Mouse (Mus musculus) cerebellum, adult 11-12 months (tissue): ENCODE measurements around the gene Bach1.

Source experiments
- DNase-seq: peaks from one replicate; pipeline ENCODE4 v3.0.0; 2022

Bach1 gene

GRCm38 (mm10) chr16:87715221-87715620 is 16.5 kb downstream of the Bach1 start:
- DNase-seq = no peak

GRCm38 (mm10) chr16:87716269-87716668 is 17.5 kb downstream of the Bach1 start:
- no peak for DNase-seq

- DNase-seq = no peak
Measured at GRCm38 (mm10) chr16:87717046-87717660, 18.4 kb downstream of the Bach1 start.

DNA sequence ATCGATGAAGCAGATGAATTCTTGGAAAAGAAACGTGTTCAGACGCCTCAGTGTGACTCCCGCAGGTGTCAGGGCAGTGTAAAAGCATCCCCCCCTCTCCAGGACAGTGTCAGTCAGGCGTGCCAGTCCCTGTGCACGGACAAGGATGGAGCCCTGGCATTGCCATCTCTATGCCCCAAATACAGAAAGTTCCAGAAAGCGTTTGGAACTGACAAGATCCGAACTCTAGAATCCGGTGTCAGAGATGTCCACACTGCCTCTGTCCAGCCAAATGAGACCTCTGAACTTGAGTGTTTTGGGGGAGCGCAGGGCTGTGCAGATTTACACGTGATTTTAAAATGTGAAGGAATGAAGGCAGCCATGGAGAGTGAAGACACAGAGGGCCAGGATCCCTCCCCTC is 20.3 kb downstream of the Bach1 start:
- no peak for DNase-seq

GRCm38 (mm10) chr16:87719688-87720283 is 21.0 kb downstream of the Bach1 start:
- no peak for DNase-seq

DNA sequence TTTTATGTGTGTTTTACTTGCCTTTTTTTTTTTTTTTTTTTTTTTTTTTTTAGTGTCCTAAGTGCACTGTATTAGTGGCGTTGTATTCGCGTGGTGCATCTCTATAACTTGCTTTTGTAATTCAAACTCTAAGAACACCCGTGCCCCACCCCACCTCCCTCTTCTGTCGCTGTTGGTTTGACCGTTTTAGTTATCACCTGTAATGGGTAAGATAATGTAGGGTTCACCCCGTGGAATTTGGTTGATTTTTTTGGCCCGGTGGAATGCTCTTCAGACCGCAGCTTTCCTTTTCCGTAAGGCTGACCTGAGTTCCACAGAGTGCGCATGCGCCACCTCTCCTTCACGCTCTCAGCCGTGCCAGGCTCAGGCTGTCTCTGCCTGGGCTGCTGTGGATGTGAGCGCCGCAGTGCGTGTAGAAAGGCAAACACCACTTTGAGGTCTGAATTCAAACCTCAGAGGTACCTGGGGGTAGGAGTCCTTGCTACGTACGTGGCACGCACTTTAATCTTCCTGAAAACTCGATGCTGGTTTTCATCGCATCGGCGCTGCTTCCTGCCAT is 22.2 kb downstream of the Bach1 start:
- DNase-seq = no peak

DNA sequence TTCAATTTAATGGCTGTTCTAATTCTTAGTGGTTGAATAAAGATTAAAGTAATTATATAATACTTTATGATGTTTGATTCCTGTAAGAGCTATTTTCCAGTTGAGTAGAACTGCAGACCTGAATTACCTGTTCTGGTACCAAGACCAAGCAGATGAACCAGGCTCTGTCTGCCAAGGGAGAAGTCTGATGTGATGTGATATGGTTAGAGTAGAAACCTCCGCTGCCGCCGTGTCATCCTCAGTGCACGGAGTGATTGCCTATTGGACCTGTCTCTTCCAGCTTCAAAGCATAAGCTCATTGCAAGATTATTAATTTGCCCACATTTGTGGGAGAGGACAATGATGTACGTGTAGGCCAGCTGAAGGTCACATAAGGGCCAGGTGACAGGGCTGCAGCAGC is 24.1 kb downstream of the Bach1 start:
- DNase-seq = no peak

- DNase-seq = no peak
Measured at GRCm38 (mm10) chr16:87723479-87723878, 24.7 kb downstream of the Bach1 start.

DNA sequence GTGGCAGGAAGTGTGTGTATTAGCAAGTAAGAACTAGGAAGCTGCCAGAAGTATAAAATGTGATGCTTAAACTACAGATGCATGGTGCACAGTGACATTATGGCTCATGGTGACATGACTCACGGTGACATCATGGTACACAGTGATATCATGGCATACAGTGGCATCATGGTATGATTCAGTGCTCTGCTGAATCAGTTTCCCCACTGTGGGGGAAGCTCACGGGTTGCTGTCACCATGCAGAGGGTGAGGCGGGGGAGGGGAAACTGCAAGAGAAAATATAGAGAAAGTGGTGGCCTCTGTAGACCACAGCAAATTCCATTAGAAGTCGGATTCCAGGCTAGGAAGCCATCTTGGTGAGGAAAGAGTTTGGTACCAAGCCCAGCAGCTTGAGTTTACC is 26.1 kb downstream of the Bach1 start:
- no peak for DNase-seq

DNA sequence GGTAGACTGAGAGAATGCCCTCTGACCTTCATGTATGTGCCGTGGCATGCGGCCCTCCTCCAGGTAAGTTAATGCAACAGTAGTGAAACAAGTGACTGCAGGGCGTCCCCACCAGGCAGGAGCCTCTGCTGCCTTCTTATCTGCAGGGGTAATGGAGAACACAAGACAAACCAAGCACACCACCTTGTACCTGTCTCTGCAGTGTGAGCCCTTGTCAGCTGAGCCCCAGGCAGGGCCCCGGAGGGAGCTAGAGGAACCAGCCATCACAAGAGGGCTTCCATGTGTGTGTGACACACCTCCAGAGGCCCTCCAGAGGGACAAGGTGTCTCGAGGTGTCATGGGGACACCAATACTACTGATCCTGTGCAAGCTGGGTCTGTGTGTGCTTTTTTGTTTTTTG is 26.5 kb downstream of the Bach1 start:
- DNase-seq = no peak

DNA sequence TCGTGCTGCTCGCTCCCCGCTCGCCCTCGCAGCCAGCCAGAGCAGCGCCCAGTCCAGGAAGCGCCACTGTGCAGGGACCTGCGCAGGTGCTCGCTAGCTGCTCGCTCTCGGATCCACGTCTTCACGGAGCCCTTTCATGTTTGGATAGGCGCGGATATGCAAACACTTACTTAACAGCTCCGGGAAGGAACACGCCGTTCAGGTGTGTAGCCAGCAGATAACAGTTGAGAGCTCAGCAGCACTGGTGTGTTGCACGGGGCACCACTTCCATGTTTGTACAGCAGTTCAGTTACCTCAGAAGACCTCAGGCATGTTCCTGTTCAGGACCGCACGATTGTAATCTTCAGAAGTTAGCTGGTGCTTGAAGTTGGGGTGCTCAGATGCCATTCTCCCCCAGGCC is 27.2 kb downstream of the Bach1 start:
- no peak for DNase-seq

DNA sequence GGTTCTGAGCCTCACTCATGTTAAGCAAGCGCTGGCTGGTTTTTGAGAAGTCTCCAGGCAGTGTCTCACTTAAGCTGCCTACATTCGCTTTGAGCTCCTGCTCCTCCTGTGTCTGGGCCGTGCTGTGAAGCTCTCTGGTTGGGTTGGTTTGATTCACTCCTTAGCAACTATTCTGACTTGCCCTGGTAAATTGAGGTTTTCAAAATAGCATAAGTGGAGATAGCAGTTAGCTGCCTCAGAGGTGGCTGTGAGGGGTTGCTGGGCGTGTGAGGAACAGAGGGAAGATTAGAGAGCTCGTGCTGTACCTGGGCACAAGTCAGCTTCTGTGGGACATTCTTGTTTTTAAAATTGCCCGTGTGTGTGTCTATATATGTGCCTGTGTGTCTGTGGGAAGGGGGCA is 27.6 kb downstream of the Bach1 start:
- no peak for DNase-seq

DNA sequence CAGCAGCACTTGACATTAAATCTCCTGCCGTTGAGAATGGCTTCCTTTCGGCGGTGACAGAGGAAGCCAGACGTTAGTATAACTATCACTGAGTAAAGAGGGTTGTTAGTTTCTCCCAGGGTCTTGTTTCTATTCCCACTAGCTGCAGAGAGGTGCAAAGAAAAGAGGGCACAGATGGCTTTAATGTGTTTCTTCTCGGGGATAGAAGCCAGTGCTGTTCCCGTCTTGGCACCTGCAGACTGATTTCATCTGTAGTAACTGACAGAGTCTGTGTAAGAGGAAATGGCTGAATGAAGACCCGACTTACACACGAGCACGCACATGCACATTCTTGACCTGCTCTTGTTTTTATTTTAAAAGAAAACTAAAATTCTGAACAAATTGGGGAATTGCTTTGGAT is 28.5 kb downstream of the Bach1 start:
- DNase-seq = no peak

- no peak for DNase-seq
Measured at GRCm38 (mm10) chr16:87727918-87728317, 29.2 kb downstream of the Bach1 start.

- DNase-seq = no peak
Measured at GRCm38 (mm10) chr16:87728703-87729102, 30.0 kb downstream of the Bach1 start.

DNA sequence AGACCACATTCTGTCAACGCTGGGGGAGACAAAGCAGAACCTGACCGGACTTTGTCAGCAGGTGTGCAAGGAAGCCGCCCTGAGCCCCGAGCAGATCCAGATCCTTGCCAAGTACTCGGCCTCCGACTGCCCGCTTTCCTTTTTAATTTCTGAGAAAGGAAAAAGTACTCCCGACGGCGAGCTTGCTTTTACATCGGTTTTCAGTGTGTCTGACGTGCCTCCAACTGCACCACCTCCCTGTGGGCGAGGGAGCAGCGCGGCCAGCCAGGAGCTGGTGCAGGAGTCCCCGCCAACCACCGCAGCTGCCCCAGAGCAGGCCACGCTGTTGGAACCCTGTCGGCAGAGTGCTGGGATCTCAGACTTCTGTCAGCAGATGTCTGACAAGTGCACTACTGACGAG is 30.7 kb downstream of the Bach1 start:
- no peak for DNase-seq

DNA sequence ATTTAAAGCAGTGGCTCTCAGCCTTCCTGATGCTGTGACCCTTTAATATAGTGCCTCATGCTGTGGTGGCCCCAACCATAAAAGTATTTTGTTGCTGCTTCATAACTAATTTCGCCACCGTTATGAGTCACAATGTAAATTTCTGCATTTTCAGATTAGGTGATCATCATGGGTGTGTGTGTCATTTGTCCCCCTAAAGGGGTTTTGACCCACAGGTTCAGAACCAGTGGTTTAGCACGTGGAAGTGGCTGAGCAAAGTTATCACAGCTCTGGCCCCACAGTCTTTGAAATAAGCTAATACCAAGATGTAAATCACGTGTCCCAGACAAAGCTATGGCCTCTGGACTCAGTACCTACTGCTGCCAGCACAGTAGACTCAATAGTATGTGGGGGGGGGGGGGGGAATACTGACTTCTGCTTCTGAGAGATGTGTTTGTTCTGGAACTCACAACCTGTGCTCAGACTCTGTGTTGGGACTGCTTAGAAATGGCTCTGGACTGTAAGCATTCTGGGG is 36.2 kb downstream of the Bach1 start:
- no peak for DNase-seq

DNA sequence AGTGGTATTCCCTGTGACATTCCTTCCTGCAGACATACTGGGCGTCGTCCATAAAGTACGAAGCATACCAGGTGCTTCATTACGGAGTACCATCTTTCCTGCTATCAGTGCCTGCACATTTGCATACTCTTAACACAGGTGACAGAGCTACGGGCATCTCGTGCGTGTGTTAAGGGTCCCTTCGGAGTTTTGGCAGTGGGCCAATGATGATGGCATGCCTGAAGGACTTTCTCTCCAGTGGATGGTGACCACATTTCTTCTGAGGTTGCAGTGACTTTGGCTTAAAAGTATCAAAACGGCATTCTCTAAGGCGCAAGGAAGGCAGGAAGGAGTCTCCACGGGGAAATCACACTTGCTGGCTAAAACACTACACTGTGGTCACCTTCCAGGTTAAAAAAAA is 37.4 kb downstream of the Bach1 start:
- DNase-seq = no peak

- no peak for DNase-seq
Measured at GRCm38 (mm10) chr16:87737296-87737695, 38.6 kb downstream of the Bach1 start.

- DNase-seq = no peak
Measured at GRCm38 (mm10) chr16:87737842-87738639, 39.3 kb downstream of the Bach1 start.

- DNase-seq = no peak
Measured at GRCm38 (mm10) chr16:87741034-87741715, 42.4 kb downstream of the Bach1 start.

DNA sequence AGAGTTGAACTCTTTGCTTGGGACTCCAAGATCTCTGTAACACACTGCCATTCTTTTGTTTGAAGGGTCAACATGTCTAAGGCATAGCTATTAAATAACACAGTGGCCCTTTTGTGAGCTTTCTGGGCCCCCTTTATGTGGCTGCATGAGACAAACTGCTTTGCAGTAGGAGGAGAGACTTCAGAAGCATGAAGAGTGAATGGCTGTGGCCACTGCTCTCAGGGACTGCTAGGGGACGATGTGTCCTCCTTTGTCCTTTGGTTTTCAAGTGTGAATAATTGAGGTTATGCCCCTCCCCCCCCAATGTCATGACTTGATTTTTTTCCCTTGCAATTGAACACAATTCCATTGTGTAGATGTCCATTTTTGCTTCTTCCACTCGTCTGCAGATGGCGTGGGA is 44.9 kb downstream of the Bach1 start:
- DNase-seq = no peak

DNA sequence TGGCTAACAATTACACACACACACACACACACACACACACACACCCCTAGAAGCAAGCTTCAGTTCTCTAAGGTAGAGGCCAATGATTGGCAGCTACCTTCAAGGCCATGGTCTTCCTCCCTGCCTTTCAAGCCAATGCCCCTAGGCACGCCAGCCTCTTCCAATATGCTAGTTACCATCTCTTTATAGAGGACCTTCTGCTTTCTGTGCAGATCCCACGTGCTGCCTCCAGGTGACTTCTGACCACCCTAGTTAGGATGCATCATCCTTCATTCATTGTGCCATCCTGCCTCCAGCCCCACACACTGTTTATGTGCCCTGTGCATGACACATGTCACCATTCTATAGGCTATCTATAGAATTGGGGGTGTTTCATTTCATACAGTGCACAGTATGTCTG is 45.6 kb downstream of the Bach1 start:
- DNase-seq = no peak
